Mouse (Mus musculus) spleen, postnatal 36 days (tissue): Measurements from ENCODE around the gene Bmp6.

ENCODE experiments used
- DNase-seq, 2 experiments: peaks; one replicate each; pipeline ENCODE4 v3.0.0; 2022; ENCODE audit warnings: low spot score in 2 of 2, mixed read lengths in 1 of 2

Bmp6 gene

DNA sequence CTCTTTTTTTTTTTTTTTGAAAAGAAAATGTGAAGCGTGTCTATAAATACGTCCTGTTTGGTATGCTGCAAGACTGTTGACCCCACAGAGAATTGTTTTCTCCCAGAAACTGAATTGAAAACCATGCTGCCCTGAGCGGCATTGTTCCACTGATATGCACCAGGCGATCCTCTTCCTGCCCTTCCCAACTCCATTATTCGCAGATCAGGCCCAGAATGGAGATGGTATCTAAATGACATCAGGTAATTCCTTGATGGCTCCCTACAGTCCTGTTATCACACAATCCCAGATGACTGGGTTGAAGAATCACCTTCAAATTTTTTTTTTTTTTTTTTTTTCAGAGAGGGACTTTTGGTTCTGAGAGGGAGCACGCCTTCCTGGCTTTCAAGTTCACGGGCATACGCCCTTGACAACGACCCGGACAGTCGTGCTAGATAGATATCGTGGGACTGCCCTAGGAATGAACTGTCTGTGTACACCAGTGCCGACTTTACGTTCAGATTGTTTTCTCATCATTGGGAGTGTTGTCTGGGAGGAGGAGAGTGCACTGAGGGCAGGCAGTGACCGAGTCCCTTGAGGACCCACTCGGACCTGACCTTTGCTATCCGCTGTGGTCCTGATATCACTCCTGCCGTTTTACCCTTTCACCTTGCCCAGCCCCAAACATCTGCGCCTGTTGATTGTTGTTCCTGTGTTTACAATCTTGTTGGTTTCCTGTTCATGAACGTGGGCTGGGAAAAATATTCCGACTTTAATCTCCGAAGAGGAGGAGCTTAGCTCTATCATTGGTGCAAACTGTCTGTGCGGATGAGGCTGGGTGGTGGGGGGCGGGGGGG, 8.7 kb downstream of the Bmp6 start:
- no peak for DNase-seq

GRCm38 (mm10) chr13:38354284-38354683, 9.4 kb downstream of the Bmp6 start:
- no peak for DNase-seq

GRCm38 (mm10) chr13:38359045-38359444, 14.1 kb downstream of the Bmp6 start:
- DNase-seq, result no peak

DNA sequence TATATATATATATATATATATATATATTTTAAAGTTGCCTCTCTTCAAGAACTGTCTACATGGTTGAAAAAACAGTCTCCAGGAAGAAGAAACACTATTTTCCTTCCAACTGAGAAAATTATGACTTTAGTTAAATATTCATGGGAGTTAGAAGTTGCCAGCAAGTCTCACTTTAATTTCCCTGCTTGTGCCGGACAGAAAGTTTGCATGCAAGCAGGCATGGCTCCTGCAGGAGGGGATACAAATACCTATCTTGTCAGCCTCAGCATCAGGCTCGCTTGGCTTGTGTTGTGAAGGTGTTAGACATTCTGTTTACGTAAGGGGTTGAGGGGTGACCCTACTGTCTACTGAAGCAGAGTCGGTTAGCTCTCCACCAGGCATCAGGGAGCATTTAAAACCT, 17.8 kb downstream of the Bmp6 start:
- DNase-seq, result no peak

- DNase-seq, result no peak
These were observed 19.0 kb downstream of the Bmp6 start for GRCm38 (mm10) chr13:38363869-38364268.

DNA sequence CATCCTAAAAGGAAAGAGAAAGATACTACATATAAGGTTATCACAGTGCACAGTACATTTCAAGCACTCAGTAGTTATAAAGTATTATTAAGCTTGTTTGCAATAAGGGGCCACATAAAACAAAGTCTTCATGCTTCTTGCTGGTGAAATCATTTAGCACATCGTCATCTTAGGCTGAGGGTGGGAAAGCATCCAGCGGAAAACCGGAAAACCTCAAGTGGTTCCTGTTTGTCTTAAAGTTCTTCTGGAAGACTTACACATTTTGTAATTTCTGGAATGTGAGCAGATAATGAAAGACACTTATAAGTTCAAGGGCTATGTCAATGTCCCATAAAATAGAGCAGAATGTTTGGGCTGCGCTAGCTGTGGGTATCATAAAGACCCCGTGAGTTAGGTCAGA, 24.7 kb downstream of the Bmp6 start:
- DNase-seq, result no peak

DNA sequence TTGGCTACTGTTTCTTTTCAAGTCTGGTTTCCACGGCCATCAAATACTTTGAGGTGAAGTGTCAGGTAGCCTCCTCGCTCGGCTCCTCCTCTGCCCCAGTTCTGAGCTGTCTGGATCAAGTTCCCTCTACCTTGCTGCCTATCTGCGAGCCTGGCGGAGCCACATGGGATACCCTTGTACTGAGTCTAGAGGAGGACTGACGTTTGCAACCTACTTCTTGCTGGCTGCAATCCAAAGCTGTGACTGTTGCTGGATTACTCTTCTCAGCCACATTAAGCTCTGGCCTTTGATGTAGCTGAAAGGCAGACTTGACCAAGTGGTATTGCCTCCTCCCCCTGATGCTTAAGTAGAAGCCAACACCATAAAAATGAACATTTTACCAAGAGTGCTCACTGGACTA, 31.2 kb downstream of the Bmp6 start:
- no peak for DNase-seq

DNA sequence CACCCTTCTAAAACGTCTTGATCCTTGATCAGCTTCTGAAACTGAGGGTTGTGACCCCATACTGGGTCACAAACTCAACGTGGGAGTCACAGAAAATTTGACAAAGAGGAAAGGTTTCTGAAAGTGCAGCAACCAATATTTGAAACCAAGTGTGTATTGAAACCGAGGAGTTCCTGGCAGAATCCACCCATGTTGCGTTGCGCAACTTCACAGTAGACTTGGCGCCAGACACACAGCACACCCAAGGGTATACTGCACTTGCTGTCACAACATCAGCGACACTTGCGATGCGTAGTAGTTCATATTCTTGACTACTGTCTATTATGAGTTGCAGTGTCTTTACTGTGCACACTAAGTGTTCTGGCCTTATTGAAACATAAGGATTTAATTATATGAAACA, 32.4 kb downstream of the Bmp6 start:
- DNase-seq, result no peak

DNA sequence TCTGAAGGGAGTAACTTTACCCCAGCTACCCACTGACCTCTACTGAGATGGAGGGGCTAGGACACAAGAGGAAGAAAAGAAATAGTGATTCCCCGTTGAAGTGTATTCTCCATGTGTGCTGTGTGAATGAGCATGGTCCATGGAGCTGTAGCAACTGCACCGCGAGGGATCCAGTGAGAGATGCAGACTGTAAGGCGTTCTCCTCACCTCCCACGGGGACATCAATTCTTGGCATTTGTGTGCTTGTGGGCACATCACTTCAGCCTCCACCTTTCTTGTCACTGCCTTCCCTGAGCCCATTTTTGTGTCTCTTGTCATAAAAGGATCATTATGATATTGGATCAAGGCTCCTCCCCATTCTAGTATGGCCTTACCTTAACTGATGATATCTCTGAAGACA, 34.9 kb downstream of the Bmp6 start:
- no peak for DNase-seq

- DNase-seq, result no peak
These were observed 41.2 kb downstream of the Bmp6 start for GRCm38 (mm10) chr13:38386035-38386559.

- no peak for DNase-seq
These were observed 42.6 kb downstream of the Bmp6 start for GRCm38 (mm10) chr13:38387453-38388040.

DNA sequence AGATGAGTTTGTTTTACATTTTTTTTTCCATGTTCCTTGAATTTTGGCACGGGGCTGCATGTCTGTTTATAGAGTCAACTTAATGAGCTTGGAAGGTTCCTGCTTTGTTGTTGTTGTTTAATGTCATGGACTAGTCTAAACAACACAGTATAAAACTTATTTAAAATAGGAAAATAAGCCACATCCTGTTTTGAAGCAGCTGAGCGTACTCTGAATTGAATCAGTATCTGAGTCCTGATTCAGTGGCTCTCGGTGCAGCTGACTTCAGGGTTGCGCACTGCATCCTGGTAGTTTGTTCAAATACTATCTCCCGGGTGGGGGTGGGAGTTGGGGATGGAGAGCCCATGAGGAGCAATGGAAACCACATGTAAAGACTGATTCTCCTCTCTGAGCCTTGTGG, 48.5 kb downstream of the Bmp6 start:
- DNase-seq, result no peak

DNA sequence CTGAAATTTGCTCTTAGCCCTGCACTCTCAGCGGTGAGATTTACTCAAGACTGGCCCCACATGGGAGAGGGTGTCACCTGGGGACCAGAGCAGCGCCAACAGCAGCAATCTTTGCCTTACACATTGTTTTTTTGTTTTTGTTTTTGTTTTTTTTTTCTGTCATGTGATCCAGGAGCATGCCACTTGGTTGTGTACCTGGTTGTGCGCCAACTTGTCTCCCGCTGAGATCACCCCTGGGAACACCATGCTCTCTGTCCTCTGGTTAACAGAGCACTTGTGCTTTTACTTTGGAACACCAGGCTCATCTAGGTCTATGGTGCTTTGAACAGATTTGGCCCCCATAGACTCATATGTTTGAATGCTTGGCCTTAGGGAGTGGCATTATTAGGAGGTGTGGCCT, 50.1 kb downstream of the Bmp6 start:
- no peak for DNase-seq

DNA sequence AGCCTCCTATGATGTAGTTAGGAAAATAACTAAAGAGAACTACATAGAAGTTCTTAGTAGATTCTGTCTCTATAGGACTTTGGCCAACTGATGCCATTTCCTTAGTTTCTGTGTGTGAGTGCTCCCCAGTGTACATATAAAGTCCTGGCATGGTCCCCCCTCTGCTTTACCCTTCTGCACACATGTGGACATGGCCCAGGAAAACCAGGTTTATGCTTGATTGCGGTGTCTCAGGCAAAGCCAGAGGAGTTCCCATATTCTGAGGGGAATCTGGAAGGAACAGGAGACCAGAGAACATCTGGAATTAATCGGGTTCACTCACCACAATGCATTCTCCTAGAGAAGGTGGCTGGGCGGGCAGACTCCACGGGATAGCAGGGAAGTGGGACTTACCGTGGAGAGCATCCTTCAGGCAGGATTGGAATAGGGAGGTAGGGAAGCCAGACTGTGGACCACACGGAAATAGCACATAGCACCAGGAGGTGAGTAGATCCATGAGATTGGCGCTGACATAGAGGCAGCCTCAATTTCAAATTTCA, 52.2 kb downstream of the Bmp6 start:
- no peak for DNase-seq

DNA sequence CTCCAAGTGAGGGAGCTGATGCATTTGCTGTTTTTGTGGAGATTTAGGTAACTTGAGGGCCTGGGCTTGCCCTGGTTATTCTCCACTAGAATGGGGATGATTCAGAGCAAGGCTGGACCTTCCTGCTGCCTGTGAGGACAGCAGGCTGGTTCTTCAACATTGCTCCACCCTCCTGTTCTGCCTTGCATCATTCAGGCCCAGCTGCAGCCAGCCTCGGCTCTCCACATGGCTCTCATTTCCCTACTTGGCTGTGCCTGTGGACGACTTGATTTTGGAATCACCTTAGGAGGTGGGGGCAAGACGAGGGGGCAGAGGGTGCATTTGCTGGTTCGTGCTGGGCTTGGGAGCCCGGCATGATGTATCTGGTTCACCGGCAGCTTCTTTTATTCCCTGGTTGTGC, 53.8 kb downstream of the Bmp6 start:
- no peak for DNase-seq

DNA sequence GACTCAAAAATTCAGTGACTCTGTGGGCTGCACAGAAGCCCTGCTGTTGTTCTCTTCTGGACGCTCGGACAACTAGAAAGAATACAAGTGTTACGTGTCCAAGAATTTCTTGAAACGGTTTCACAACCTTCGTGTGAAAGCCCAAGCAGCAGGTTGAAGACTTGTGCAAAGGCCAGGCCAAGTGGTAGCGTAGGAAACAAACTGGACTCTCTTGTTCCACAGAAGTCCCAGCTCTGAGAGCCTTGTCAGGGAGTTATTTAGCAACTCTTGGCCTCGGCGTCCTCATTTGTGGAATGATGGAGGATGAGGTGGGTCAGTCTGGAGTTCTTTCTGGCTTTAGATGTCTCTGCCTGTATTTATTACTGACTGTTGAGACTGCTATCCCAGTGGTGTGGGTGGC, 55.8 kb downstream of the Bmp6 start:
- DNase-seq, result no peak

DNA sequence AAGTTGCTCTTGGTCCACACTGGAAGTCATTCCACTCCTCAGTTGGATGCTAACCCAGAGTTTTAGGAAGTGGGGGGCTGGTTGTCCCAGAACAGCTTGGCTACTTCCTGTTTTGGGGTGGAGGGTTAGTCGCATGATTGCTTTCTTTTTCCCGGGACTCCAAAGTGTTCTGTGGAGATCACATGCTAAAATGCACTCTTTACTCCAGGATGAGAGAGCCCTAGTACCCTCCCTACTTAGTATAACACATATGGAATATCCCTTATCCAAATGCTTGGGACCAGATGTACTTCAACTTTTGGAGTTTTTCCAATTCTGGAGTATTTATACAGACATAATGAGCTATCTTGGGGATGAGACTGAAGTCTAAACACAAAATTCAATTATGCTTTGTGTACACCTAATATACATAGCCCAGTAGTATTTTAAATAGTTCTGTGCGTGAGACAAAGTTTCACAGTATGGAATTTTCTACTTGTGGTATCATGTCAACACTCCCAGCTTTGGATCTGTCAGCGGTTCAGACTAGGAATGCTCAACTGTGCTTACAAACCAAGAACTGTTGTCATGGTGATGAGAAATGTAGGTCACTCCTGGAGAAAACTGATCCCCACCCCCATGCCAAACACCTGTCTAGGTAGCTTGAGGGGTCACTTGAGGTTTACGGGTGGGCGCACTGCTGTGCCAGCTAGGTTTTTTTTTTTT, 62.9 kb downstream of the Bmp6 start:
- DNase-seq, result no peak

DNA sequence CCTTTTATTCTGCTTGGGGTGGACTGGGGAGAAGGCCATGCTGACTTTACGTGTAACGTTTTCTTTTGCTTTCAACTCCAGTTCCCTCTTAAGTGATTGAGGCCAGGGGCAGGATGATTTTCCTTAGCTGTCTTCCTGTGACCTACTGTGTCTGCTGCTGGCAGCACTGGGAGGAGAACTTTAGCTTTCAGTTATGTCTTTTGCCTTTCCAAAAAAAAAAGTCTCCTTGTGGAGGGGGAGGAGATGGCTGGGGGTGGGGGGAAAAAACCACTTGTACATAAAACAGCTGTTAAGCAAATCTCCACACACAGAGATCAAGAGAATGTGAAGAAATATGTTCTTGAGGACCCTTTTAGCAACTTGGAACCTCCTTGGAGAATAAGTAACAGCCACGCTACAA, 63.7 kb downstream of the Bmp6 start:
- DNase-seq, result no peak

GRCm38 (mm10) chr13:38410322-38410865, 65.5 kb downstream of the Bmp6 start:
- no peak for DNase-seq

DNA sequence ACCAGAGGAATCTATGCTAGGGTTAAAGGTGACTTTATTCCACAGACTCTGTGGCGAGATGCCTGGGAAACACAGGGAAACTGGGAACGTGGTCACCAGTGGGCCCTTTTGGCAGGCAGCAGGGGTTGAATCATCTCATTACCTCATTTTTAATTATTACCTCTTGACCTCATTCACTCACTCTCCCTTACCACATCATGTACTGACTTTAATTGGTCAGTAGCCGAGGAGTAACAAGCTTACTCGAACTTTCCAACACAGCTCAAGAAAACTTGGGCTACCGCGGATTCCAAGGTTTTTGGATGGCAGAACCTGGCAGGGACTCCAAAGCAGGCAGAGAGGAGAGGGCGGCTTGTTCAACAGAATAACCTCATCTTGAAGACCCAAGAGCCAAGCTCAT, 74.9 kb downstream of the Bmp6 start:
- DNase-seq, result no peak

GRCm38 (mm10) chr13:38422491-38422890, 77.6 kb downstream of the Bmp6 start:
- no peak for DNase-seq

- DNase-seq, result no peak
These were observed 80.4 kb downstream of the Bmp6 start for GRCm38 (mm10) chr13:38425294-38425693.
